Mouse (Mus musculus) brain, embryonic 14.5 days (tissue): ENCODE measurements around the gene Tmem39a.

Experiments used
- CTCF ChIP-seq: fragments of 200-500 bp; IDR thresholded peaks from 2 replicates; pipeline ENCODE4 v1.5.1; 2012; ENCODE audit warnings: inconsistent platforms, mild to moderate bottlenecking, moderate library complexity, borderline replicate concordance; ENCODE audit not compliant: insufficient read depth, insufficient read length; ENCODE audit errors: extremely low read depth
- POLR2A ChIP-seq: fragments of 200-500 bp; IDR thresholded peaks from 2 replicates; pipeline ENCODE4 v1.6.1; 2012; ENCODE audit warnings: mild to moderate bottlenecking, inconsistent platforms, borderline replicate concordance; ENCODE audit not compliant: poor library complexity, insufficient read depth, insufficient read length, severe bottlenecking; ENCODE audit errors: extremely low read depth

- no peak for TF ChIP-seq CTCF
- no peak for TF ChIP-seq POLR2A
Measured at GRCm38 (mm10) chr16:38587572-38587971, 29.1 kb downstream of the Tmem39a start.
